Mouse (Mus musculus) brain, embryonic 14.5 days (tissue): Measurements from ENCODE around the gene Cadps2.

ENCODE experiments used
- CTCF ChIP-seq: fragments of 200-500 bp; IDR thresholded peaks from 2 replicates; pipeline ENCODE4 v1.5.1; 2012; ENCODE audit warnings: inconsistent platforms, mild to moderate bottlenecking, moderate library complexity, borderline replicate concordance; ENCODE audit not compliant: insufficient read depth, insufficient read length; ENCODE audit errors: extremely low read depth
- POLR2A ChIP-seq: fragments of 200-500 bp; IDR thresholded peaks from 2 replicates; pipeline ENCODE4 v1.6.1; 2012; ENCODE audit warnings: mild to moderate bottlenecking, inconsistent platforms, borderline replicate concordance; ENCODE audit not compliant: poor library complexity, insufficient read depth, insufficient read length, severe bottlenecking; ENCODE audit errors: extremely low read depth

- TF ChIP-seq CTCF: peak; percentile 59; the same call in 1 of the 2 replicates
- no peak for TF ChIP-seq POLR2A
Observed at GRCm38 (mm10) chr6:23472686-23473085, 366.5 kb downstream of the Cadps2 start.
